Mouse (Mus musculus): ENCODE results near the gene 4933407L21Rik.
A peak's percentile ranks its signal among the peaks of the same experiment; 100 is the strongest.

The 4933407L21Rik gene

DNA sequence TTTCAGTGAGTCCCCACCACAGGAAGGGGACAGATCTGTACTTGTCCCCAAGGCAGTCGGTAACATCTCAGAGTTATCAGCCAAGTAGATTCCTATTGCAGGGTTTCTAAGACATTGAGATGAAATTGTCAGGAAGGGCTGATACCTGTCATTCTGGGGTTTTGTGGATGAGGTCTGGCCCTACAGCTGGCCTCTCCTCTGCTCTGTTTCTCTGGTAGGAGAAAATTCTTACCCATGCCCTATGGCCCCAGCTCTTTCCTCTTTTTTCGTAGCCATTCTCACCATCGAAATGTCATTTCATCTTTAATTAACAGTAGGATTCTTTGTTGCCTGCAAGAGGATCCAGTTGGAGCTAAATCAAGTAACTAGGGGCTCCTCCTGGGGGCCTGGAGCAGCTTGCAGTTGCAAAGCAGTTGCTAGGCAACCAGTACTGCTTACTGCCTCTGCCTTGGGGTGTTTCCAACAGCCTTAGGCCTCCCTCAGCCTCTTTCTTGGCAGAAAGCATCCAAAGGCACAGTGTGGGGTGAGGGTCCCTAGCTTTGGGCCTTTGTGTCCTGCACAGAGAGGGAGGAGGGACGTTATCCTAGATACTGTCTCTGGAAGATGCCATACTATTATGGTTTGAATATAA is at the start of gene 4933407L21Rik:
4933407L21Rik (plus strand) TSS at position 427 of the 631 bp plus-strand sequence.
- peak; percentile 66 for DNase-seq

DNA sequence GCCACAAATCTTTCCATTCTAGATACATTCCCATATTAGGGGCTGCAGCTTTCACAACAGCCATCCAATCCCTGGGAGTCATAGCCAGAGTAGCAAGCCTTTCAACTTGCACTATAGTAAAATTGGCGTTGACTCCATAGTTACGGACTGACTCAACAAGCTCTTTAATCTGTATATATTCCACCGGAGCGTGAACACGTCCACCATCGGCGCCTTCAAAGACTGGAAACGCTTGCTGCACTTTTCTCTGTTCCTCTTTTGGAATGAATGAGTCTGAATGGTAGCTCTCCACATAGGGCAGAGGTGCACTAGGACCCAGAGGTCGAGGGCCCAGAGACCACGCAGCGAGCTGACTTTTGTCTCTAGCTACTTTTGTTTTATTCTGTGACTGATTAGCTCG is 46.3 kb upstream of the 4933407L21Rik start:
- no peak for DNase-seq

DNA sequence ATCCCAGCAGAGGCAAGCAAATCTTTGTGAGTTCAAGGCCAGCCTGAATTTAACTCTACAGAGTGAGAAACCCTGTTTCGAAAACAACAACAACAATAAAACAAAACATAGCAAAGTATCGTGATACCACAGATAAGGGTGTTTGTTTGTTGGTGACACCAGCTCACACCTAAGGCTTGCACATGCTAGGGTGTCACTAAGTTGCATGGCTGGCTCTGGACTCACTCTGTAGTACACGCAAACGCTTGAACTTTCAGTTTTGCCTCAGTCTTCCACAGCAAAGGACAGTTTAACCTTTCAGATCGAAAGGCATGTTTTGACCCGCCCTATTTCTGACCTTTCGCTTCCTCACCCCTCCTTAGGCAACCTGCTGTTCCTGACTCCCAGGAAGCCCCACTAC is 41.1 kb upstream of the 4933407L21Rik start:
- no peak for DNase-seq

DNA sequence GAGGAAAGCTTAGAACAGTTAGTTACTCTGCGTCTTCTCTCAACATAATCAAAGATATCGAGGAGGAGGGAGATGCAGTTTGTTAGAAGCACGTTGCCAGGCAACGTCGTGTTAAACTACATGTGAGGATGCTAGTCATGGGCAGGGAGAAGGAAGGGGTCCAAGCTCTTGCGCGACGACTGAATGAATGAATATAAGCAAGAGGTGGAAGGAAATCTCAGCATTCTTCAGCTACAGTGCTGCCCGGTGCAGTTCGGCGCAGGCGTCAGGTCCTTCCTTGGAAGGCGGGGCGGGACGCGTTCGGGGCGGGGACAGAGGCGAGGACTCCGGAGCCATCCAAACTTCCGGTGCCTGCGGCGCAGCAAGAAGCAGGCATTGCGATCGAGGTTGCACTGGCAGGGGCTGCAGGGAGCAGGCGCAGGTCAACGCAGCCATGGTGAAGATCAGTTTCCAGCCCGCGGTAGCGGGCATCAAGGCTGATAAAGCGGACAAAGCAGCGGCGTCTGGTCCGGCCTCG is 34.0 kb upstream of the 4933407L21Rik start, which contains the start of gene Itm2c:
Itm2c (plus strand) TSS at position 51 of the 517 bp plus-strand sequence.
- peak; percentile 88 for DNase-seq

DNA sequence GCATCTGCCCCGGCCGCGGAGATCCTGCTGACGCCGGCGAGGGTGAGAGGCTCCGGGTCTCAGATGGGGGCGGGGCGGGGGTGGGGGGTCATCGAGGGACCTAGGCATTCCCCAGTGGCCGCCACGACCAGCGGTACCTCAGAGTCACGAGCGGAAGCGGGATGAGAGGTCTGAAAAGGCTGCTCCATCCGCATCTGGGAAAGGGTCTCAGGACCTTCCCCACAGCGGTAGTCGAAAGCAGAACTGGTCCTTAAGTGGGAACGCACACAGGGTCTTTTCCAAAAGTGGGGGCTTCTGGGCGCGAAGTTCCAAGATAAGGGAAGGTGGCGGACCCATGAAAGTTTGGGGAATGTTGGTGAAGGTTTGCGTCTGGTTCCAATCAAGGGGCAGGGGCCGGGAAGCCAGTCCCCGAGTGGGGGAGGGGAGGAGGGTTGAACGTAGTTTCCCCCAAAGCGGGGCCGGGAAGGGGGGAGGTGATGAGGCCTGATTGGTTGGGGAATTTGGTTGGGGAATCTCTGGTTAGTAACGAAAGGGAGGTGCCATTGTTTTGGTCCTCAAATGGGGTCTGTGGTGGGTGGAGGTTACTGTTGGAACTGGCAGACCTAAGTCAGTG is 33.4 kb upstream of the 4933407L21Rik start:
- DNase-seq: peak; percentile 74

DNA sequence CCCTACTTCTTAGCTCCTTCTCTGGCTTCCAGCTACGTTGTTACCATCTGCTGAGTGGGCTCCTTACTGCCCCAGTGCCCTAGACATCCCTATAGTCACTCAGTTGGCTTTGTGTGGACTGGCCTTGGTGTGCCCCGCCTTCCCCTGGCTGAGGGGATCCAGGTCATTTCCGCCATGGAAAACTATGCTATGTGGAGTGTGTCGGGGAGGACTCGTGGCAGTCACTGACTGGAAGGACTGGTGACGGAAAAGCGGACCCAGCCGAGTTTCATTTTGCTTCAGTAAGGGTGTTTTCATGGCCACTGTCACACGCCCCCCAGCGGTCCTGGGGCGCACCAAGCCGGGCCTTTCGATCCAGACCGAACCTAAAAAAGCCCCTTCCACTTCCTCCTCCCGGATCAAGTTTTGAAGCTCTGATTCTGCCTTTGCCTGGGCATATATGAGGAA is 32.9 kb upstream of the 4933407L21Rik start:
- peak; percentile 63 for DNase-seq

DNA sequence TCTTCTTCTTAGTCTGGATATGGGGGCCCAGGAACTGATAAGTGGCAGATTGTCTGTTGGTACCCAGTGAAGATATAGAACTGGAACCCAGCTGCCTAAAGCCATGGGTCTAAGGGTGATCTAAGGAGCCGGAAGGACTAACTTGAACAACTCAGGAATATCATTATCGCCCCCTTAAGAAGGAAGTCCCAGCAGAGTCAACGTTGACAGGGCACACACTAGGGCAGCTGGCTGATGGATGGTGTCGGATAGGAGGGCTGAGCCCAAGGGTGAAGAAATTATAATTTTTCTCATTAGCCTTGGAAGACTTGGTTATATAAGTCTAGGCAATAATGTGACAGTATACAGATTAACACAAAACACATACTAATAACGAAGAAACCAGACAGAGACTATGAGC is 32.2 kb upstream of the 4933407L21Rik start:
- DNase-seq: no peak

DNA sequence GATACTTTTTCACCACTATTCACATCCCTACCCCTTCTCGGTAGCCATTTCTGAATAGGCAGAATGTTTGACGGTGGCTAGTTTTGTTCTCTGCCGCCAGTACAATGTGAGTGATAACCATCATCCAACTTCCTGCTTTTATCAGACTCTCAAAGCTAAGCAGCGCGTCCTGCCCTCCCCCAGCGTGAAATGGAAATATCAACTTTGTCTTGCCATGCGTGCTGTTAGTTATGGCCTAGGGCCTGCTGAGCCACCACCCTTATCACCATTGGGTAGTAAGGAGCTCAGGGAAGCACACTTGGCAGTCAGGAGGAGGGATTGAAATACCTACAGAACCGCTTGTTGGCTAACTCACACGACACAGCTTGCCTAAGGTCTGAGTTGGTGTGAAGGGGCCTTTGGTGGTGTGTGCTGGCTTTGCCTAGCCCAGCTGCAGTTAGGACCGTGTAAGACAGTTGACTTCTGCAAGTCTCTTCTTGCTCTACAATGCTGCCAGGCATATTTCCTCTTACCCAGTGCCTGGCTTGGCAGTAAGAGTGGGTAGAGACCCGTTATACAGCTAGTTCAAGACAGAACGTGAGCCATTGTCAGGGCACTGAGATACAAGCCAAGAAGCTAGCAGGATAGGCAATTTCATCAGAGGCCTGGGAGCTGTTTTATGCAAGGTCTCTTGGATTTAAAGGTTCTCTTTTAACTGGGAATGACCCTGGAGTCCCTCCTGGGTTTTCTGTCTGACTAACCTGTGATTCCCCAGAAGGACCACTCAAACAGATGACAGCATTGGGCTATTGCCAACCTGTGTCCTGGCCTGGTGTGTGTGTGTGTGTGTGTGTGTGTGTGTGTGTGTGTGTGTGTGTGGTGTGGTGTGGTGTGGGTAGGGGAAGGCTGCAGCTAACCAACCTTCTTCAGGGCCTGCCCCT is 31.2 kb upstream of the 4933407L21Rik start:
- DNase-seq: no peak

DNA sequence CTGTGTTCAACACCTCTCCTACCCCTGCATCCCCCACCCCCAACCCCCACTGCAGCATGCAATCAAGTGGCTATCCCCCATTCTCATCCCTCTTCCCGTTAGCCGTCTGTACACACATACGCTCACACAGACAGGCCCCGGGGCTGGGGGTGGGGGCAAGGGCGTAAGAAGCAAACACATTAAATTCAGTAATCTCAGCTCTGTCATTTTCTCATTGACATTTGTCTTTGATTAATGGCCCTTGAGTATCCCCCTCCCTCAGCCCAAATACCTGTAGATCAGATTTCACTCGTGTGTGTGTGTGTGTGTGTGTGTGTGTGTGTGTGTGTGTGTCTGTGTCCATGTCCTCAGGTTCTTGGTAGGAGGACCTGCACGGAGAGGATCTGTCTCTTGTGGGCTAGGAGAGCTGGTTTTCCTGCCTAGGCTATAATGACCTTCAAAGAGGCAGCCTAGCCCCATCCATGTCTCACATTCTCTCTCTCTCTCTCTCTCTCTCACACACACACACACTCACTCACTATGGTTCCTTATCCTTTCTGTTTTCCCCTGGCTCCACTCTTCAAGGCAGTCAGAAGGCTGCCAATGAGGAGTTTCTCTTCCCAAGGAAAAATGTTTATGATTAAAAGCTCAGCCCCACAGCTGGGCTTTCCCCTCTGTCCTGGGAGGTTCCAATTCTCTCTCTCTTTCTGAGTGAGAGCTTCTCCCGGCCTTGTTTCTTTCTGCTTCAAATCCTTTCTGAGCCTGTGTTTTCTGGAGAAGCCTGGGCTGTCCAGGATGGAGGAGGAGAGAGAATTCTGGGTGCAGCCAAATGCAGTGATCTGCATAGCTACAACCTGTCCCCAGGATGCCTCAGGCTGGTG is 30.2 kb upstream of the 4933407L21Rik start:
- no peak for DNase-seq

DNA sequence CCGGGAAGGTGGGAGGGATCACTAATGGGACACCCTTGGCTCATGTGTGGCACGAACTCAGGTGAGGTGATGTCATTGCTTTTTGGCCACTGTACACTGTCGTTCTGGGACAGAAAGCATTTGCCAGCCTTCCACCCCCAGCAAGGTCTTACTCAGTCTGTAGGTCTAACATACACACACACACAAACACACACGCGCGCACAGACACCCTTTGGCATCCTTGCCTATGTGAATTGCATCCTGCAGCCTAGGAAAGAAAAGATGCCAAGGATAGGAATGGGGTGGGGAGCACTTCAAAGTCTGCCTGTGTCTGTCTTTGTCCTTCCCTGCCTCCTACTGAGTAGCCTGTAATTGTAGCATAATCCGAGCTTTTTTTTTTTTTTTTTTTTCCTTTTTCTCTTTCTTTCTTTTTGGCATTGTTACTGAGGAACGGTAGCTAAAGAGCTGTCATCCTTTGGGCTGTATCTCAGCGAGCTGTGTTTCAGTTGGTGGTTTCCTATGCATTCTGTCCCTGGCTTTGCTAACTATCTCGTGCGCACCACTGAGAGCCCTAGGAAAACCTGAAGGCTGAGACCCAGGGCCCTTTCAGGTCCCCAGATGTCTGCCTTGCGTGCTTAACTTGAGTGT is 29.4 kb upstream of the 4933407L21Rik start:
- DNase-seq: no peak

DNA sequence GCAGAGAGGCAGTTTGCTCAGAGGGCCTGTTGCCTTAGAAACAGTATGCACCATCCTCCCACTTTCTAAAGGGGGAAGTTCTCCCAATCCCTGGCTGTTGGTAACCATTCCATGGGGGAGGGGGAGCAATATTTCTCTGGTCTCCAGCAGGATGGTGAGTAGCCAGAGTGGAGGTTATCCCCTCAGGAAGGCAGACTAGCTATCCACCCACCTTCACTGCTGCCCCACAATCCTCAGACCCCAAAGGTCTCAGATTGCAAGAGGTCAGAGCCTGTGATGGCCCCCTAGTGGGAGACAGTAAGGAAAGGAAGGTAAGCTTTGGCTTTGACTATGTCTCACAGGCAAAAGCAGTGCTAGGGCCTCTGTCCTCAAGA is 28.9 kb upstream of the 4933407L21Rik start:
- no peak for DNase-seq

DNA sequence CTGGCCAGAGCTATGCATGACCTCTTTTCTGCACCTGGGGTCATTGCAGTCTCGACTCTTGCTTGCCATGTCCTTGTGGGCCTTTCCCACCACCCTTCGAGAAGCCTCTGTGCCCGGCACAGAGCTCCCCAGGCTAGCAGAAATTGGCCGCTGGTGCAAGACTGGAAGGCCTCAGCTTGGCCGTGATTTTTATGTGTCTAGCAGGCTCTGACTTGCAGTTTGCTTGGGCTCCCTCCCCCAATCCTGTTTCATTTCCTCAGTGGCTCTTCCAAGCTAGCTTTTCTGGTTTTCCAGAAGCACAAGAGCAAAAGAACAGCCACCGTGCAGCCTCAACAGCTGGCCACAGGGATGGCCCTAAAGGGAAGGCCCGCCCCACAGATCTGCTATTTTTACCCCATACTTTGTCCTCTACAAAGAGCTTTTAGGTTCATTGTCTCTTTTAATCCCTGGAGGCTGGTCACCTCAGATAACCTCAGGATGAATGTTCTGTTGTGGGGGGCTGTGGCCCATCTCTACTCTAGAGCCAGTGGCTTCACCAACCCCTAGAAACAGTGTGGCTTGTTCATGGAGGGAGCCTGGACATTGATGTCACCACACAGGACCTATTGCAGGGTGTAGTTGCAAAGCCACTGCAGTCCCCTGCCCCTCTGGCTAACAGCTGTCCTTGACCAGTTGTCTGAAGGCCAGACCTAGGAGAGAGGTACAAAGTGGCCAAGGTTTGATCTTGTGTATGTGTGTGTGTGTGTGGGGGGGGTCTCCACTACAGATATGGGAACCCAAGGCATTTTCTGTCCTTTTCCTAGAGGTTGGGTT is 27.6 kb upstream of the 4933407L21Rik start:
- no peak for DNase-seq

DNA sequence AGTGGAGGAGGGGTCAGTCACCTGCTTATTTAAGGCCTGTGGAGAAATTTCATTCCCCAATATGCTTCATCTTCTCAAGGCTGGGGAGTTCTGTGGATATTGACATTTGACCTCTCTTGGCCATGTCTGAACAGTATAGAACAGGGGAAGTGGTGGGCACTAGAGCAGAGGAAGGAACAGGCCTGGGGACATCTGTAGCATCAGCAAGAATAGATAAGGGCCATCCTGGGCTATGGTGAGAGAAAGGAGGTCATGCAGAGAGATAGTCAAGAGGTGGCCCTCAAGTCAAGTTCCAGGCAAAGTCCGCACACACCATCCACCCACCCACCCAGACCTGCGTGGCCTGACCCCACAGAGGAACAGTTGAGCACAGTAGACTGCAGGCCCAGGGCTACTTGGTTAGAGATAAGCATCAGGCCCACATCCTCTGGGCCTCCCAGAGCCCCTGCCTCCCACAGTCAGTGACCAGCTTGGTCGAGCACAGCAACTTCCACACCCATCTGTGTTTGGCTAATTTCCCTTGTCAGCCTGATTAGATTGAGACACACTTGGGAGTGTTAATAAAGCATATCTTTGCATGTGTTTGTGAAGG is 26.7 kb upstream of the 4933407L21Rik start:
- no peak for DNase-seq

DNA sequence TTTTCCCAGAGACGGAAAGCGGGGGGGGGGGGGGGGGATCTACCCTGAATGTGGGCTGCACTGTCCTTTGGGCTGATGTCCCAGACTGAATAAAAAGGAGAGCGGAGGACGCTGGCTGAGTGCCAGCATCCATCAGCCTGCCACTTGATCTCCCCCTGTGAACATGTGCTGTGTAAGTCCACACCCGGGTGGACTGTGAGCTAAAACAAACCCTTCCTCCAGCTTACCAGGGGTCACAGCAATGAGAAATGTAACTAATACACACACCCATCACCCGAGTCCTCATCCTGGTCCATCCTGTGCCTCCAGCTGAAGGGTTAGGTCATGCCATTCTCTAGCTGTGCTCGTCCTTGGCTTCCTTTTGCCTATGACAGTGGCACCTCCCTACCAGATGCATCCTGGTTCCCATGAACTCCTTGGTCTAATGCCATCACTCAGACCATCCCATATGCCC is 26.1 kb upstream of the 4933407L21Rik start:
- no peak for DNase-seq

DNA sequence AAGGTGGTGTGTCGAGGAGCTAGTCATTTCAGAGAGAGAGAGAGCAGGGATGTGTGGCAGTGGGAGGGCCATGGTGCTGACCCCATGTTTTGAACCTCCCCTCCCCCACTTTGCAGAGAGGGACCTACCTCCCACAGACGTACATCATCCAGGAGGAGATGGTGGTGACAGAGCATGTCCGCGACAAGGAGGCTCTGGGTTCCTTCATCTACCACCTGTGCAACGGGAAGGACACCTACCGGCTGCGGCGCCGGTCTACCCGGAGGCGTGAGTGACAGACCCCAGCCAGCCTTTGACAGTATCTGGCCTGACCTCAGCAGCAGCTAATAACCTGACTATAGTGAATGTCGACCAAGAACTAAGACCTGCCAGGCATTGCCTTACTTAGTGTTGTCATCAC is 21.4 kb upstream of the 4933407L21Rik start:
- no peak for DNase-seq

DNA sequence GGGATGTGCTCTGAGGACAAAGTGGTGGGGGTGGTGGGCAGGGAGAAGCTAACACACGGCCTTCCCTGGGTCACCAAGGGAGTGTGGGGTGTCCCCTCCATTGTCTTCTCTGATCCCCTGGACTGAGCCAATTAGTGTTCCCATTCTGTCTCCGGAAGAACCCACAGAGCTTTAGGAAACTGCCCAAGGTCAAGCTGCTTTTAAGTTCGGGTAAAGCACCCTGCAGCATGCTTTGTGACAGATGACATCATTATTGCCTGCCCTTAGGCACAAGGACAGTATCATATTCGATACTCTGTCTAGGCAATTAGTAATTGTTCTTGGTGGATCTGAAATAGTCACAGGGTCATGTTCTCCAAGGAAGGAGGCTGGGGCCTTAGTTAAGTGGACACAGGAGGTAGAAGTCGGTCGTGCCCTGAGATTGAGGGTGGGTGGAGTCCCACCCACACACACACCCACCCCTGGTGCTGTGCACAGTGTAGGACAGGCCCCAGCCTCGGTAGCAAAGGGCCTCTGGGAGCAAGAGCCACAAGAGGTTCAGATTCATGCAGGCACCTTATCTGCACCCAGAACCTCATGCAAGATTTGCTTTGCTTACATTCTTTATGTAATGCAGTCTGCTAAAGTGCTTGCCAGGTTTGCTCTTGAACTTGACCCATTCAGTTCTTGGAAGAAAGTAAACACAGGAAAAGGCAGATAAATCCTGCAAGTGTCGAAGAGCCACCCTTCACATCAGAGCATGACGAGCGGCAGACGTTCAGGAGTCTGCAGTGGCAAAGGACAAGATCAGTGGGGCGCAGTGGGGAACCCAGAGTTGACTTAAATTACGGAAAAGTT is 19.3 kb upstream of the 4933407L21Rik start:
- DNase-seq: no peak

DNA sequence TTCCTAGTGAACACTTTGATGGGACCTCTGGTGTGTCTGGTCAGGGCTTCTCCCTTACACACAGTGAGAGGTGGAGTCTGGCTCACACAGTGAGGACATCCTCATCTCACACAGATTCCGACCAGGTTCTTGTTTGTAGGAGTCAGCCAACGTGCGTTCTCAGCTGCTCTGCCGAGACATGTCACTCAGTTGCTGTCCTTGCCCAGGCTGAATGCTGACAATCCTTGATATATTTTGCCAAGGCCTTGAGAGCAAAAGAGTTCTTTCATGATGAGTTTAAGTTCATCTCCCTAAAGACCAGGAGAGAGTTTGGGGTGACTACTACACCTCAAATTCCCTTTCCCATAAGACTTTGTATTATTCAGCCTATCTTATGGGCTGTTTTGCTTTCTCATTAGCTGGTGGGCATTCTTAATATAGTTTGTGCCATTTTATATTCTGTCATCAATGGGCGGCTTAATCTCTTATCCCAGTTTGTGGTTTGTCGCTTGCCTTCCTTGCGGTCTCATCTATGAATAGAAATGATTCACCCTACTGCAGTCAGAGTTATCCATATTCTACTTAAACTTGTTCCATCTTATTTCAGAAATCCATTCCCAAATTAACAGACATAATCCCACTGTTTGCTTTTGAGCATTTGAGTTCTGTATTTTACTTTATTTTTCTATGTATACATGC is 15.1 kb upstream of the 4933407L21Rik start:
- DNase-seq: no peak

DNA sequence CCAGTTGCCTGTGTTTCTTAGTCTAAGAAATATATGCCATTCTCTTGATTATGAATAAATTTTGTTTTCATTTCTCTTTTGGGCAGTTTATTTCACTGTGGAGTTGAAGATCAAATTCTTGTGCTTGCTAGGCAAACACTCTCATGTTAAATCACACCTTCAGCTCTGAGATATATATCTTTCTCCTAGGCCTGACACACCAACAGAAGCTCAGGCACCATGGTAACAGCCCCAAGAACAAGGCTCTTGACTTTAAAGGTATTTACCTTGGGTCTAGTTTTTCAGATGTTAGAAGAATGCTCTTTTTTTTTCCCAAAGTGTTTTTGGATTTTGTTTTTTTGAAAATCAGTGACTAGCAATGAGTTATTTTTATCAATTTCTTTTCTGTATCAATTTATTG is 12.4 kb upstream of the 4933407L21Rik start:
- no peak for DNase-seq
